Mouse (Mus musculus): Measurements from ENCODE around the gene Mgat4d. TPM values are rescaled to one million over a fixed set of nuclear protein-coding genes. Genes with fewer than 3 reads are reported as not detected.
"Not testable (repeated sequence)": the region's sequence is repeated elsewhere in the genome, so short reads cannot be mapped to it uniquely, and the experiment has no call there.

Gene Mgat4d
- total RNA-seq, 2 experiments from 2014 or later = not detected

- no peak for DNase-seq (ENCODE audit: low spot score in 2 of 2)
Measured at GRCm38 (mm10) chr8:83390006-83390701, 41.9 kb downstream of the Mgat4d start.

GRCm38 (mm10) chr8:83392521-83392920, 44.2 kb downstream of the Mgat4d start:
- no peak for DNase-seq (ENCODE audit: low spot score in 2 of 2)

- no peak for DNase-seq (ENCODE audit: low spot score in 2 of 2)
Measured at GRCm38 (mm10) chr8:83394325-83394724, 46.1 kb downstream of the Mgat4d start.

- no peak for DNase-seq (ENCODE audit: low spot score in 2 of 2)
Measured at GRCm38 (mm10) chr8:83396680-83397079, 48.4 kb downstream of the Mgat4d start.

GRCm38 (mm10) chr8:83397726-83398125, 49.5 kb downstream of the Mgat4d start:
- DNase-seq (ENCODE audit: low spot score in 2 of 2) = no peak

- no peak for DNase-seq (ENCODE audit: low spot score in 2 of 2)
Measured at GRCm38 (mm10) chr8:83405548-83405947, 57.3 kb downstream of the Mgat4d start.

GRCm38 (mm10) chr8:83406836-83407235, 58.6 kb downstream of the Mgat4d start:
- DNase-seq (ENCODE audit: low spot score in 2 of 2) = no peak

- DNase-seq (ENCODE audit: low spot score in 2 of 2) = no peak
Measured at GRCm38 (mm10) chr8:83408496-83408895, 60.2 kb downstream of the Mgat4d start.

GRCm38 (mm10) chr8:83416878-83417277, 68.6 kb downstream of the Mgat4d start:
- no peak for DNase-seq (ENCODE audit: low spot score in 2 of 2)

- DNase-seq (ENCODE audit: low spot score in 2 of 2) = no peak
Measured at GRCm38 (mm10) chr8:83417970-83418369, 69.7 kb downstream of the Mgat4d start.

GRCm38 (mm10) chr8:83418805-83419516, 70.7 kb downstream of the Mgat4d start:
- no peak for DNase-seq (ENCODE audit: low spot score in 2 of 2)

GRCm38 (mm10) chr8:83421354-83421753, 73.1 kb downstream of the Mgat4d start:
- DNase-seq (ENCODE audit: low spot score in 2 of 2) = no peak

GRCm38 (mm10) chr8:83423032-83423825, 75.0 kb downstream of the Mgat4d start:
- no peak for DNase-seq (ENCODE audit: low spot score in 2 of 2)

GRCm38 (mm10) chr8:83425202-83425601, 76.9 kb downstream of the Mgat4d start:
- no peak for DNase-seq (ENCODE audit: low spot score in 2 of 2)

GRCm38 (mm10) chr8:83426104-83426759, 78.0 kb downstream of the Mgat4d start:
- DNase-seq (ENCODE audit: low spot score in 2 of 2) = no peak

GRCm38 (mm10) chr8:83426949-83427348, 78.7 kb downstream of the Mgat4d start:
- DNase-seq (ENCODE audit: low spot score in 2 of 2) = no peak

- not testable (repeated sequence) for DNase-seq (ENCODE audit: low spot score in 2 of 2)
Measured at GRCm38 (mm10) chr8:83428621-83429020, 80.3 kb downstream of the Mgat4d start.

GRCm38 (mm10) chr8:83429071-83429524, 80.8 kb downstream of the Mgat4d start:
- no peak for DNase-seq (ENCODE audit: low spot score in 2 of 2)
